11 mouse cellular contexts compared by ENCODE assay signal in the genomic region with DNA sequence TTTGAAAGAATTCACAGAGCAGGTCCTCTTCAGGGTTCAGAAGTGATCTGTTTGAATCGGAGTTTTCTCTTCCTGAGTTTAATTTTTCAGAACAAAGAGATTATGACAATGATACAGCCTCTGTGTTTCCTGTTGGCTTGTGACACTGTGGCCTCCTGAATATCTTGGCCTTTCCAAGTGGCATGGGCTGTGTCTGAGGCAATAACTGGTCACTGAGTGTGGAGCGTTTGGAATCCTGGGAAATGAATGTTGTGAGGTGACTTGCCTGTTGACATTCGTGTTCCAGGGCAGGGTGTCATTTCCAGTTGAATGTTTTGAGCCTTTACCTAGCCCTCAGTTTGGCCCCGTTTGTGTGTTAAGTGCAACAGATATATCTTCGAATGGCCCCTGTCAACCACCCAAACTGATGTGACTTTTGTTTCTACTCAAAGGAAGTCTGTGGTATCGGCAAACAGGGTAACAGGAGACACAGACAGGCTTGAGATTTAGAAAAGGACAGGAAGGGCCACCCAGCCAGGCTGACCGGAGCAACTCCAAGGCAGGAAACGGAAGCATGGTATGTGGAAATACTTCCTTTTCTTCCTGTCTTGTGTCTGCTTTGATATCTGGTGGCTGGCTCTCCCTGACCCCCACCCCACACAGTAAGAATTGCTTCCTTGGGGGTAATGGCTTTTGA. TPM values are rescaled to one million over a fixed set of nuclear protein-coding genes. Genes with fewer than 3 reads are reported as not detected.
A peak's percentile ranks its signal among the peaks of the same experiment; 100 is the strongest.
DNase-seq lines count a peak whose midpoint lies in the region; ATAC-seq and TF ChIP-seq lines count a peak whose summit lies in the region.
"Had no signal": no experiment of that assay in that cellular context is flagged by ENCODE, and none has a peak within 500 bp of the region (broad histone marks: within the 10 kb centered on the region; RNA-seq: fewer than 3 reads in every experiment).

No protein-coding gene starts in this region.

- H3K9ac ChIP-seq in heart, embryonic 15.5 days = no peak overlapping the region
- no peak overlapping the region for H3K9ac ChIP-seq in heart, embryonic 11.5 days (ENCODE audit: low read depth, low read length)
- H3K9ac ChIP-seq in liver, postnatal 0 days (replicated peaks) = no peak overlapping the region
- H3K9ac ChIP-seq in neural tube, embryonic 15.5 days (replicated peaks) = no peak overlapping the region
- H3K9ac ChIP-seq: forebrain, embryonic 15.5 days; hindbrain, embryonic 12.5 days had no signal

- no peak overlapping the region for H3K4me2 ChIP-seq in heart, embryonic 15.5 days
- H3K4me2 ChIP-seq in heart, embryonic 11.5 days = no peak overlapping the region
- H3K4me2 ChIP-seq in liver, postnatal 0 days (ENCODE audit: low read depth, low read length) = no peak overlapping the region
- H3K4me2 ChIP-seq in neural tube, embryonic 15.5 days = no peak overlapping the region
- H3K4me2 ChIP-seq: forebrain, embryonic 15.5 days; hindbrain, embryonic 12.5 days had no signal

- peaks cover 30% of the 10 kb centered on the region for H3K4me1 ChIP-seq in heart, embryonic 15.5 days (replicated peaks)
- peaks cover 19% of the 10 kb centered on the region for H3K4me1 ChIP-seq in heart, embryonic 11.5 days (ENCODE audit: control insufficient read depth, insufficient read depth, low read length)
- peaks cover 31% of the 10 kb centered on the region for H3K4me1 ChIP-seq in brown adipose tissue, adult 24 weeks (ENCODE audit: control insufficient read depth, insufficient read depth, insufficient read length, low read length)
- H3K4me1 ChIP-seq in liver, postnatal 0 days (ENCODE audit: insufficient read depth) = peaks cover 14% of the 10 kb centered on the region
- H3K4me1 ChIP-seq in neural tube, embryonic 15.5 days = peaks cover 14% of the 10 kb centered on the region

- ATAC-seq in heart, embryonic 15.5 days (replicated peaks; ENCODE audit: insufficient number of reproducible peaks, insufficient read depth, low FRiP score, low read depth) = no peak
- no peak for ATAC-seq in heart, embryonic 11.5 days (replicated peaks; ENCODE audit: insufficient number of reproducible peaks, low FRiP score, low TSS enrichment)
- ATAC-seq in liver, postnatal 0 days = peak; percentile 53
- ATAC-seq in neural tube, embryonic 15.5 days (ENCODE audit: low FRiP score) = no peak
- ATAC-seq: forebrain, embryonic 15.5 days had no signal

- H3K9me3 ChIP-seq in heart, embryonic 15.5 days (replicated peaks) = no peaks in the 10 kb centered on the region
- no peaks in the 10 kb centered on the region for H3K9me3 ChIP-seq in heart, embryonic 11.5 days (replicated peaks; ENCODE audit: control insufficient read depth, low read length)
- H3K9me3 ChIP-seq in liver, postnatal 0 days (ENCODE audit: low read length) = no peaks in the 10 kb centered on the region
- H3K9me3 ChIP-seq in neural tube, embryonic 15.5 days (replicated peaks) = no peaks in the 10 kb centered on the region
- H3K9me3 ChIP-seq: forebrain, embryonic 15.5 days; hindbrain, embryonic 12.5 days had no signal

- no peaks in the 10 kb centered on the region for H3K36me3 ChIP-seq in heart, embryonic 15.5 days
- no peaks in the 10 kb centered on the region for H3K36me3 ChIP-seq in heart, embryonic 11.5 days (ENCODE audit: control insufficient read depth, insufficient read depth, low read length)
- no peaks in the 10 kb centered on the region for H3K36me3 ChIP-seq in liver, postnatal 0 days (replicated peaks; ENCODE audit: insufficient read depth, low read length)
- H3K36me3 ChIP-seq in neural tube, embryonic 15.5 days = no peaks in the 10 kb centered on the region
- H3K36me3 ChIP-seq: forebrain, embryonic 15.5 days; hindbrain, embryonic 12.5 days had no signal

- TF ChIP-seq CTCF in liver, postnatal 0 days (IDR thresholded peaks at IDR 0.05; ENCODE audit: low read depth) = no peak

- TF ChIP-seq EP300 in liver, postnatal 0 days (IDR thresholded peaks at IDR 0.05; ENCODE audit: low read depth) = no peak; the same call in 1 of the 2 replicates

- H3K27me3 ChIP-seq in heart, embryonic 15.5 days = no peaks in the 10 kb centered on the region
- H3K27me3 ChIP-seq in heart, embryonic 11.5 days (ENCODE audit: control insufficient read depth, insufficient read depth, low read length) = no peaks in the 10 kb centered on the region
- H3K27me3 ChIP-seq in liver, postnatal 0 days (ENCODE audit: insufficient read depth, low read length) = no peaks in the 10 kb centered on the region
- H3K27me3 ChIP-seq in neural tube, embryonic 15.5 days (replicated peaks) = no peaks in the 10 kb centered on the region
- H3K27me3 ChIP-seq: forebrain, embryonic 15.5 days; hindbrain, embryonic 12.5 days had no signal

- peak overlapping the region; percentile 38 for H3K27ac ChIP-seq in heart, embryonic 15.5 days
- H3K27ac ChIP-seq in heart, embryonic 11.5 days (ENCODE audit: low read depth, low read length) = no peak overlapping the region
- peak overlapping the region; percentile 47 for H3K27ac ChIP-seq in brown adipose tissue, adult 24 weeks (replicated peaks; ENCODE audit: low read depth, low read length)
- H3K27ac ChIP-seq in liver, postnatal 0 days (ENCODE audit: low read depth) = peak overlapping the region; percentile 30; the same call in 1 of the 2 replicates
- H3K27ac ChIP-seq in neural tube, embryonic 15.5 days (replicated peaks) = no peak overlapping the region
- H3K27ac ChIP-seq: forebrain, embryonic 15.5 days; hindbrain, embryonic 12.5 days had no signal

- peak; percentile 14 for DNase-seq in CD4-positive helper T cell, adult 2 months (ENCODE audit: low read depth, low spot score)
- DNase-seq in liver, postnatal 0 days = no peak
- no peak for DNase-seq in right cerebral cortex, adult 2 months (ENCODE audit: low spot score in 2 of 2)
- no peak for DNase-seq in B cell, adult 2 months
- DNase-seq: layer of hippocampus, postnatal 36 days had no signal

- H3K4me3 ChIP-seq in heart, embryonic 15.5 days = no peak overlapping the region
- no peak overlapping the region for H3K4me3 ChIP-seq in heart, embryonic 11.5 days (ENCODE audit: low read depth, low read length)
- H3K4me3 ChIP-seq in brown adipose tissue, adult 24 weeks (ENCODE audit: insufficient read depth, low read depth, low read length) = no peak overlapping the region
- no peak overlapping the region for H3K4me3 ChIP-seq in liver, postnatal 0 days (ENCODE audit: low read depth, low read length)
- no peak overlapping the region for H3K4me3 ChIP-seq in neural tube, embryonic 15.5 days (replicated peaks)
- H3K4me3 ChIP-seq: forebrain, embryonic 15.5 days; hindbrain, embryonic 12.5 days had no signal

- 56% methylated on average over 8 of the region's 8 CpGs for WGBS in heart, embryonic 15.5 days
- 52% methylated on average over 8 of the region's 8 CpGs for WGBS in heart, embryonic 11.5 days (ENCODE audit: insufficient replicate concordance)
- 29% methylated on average over 8 of the region's 8 CpGs for WGBS in liver, postnatal 0 days (ENCODE audit: insufficient replicate concordance)
- 85% methylated on average over 8 of the region's 8 CpGs for WGBS in neural tube, embryonic 15.5 days

RNA-seq across cellular contexts. Expression of gene Mef2a, which starts 52.3 kb away (rescaled TPM):
- polyA plus RNA-seq in heart, embryonic 15.5 days (2015; fragmentation: Nextera tagmentation; extraction: Ambion mirVana) = 101 and 115 TPM in 2 replicates
- polyA plus RNA-seq in heart, embryonic 11.5 days (2014; fragmentation: Nextera tagmentation; extraction: Ambion mirVana) = 66.4 and 72.5 TPM in 2 replicates
- polyA plus RNA-seq in brown adipose tissue, adult 24 weeks (2012; ENCODE audit: insufficient read depth, insufficient read length, missing spikeins) = 28.5 and 38.9 TPM in 2 replicates
- 10.3 and 10.7 TPM in 2 replicates for polyA plus RNA-seq in liver, postnatal 0 days (2015; fragmentation: Nextera tagmentation; extraction: Ambion mirVana)
- 29.6 and 30.1 TPM in 2 replicates for polyA plus RNA-seq in neural tube, embryonic 15.5 days (2015; fragmentation: Nextera tagmentation; extraction: Ambion mirVana)

Comparison
In these comparisons a context has a peak if more than half of its experiments do, and no peak if none do; other contexts are left out.
1. H3K27ac ChIP-seq: peak in heart, embryonic 15.5 days (single experiment), brown adipose tissue, adult 24 weeks (single experiment) and liver, postnatal 0 days (single experiment); none in heart, embryonic 11.5 days (single experiment) and neural tube, embryonic 15.5 days (single experiment).